Mouse (Mus musculus) bone marrow, adult 2 months (tissue): ENCODE measurements around the gene Il6st. TPM values are rescaled to one million over a fixed set of nuclear protein-coding genes. Genes with fewer than 3 reads are reported as not detected.

Experiments
- H3K27ac ChIP-seq: fragments of 200-500 bp; 2 replicates; pipeline ENCODE4 v1.5.1; 2012; ENCODE audit warnings: low read depth, mild to moderate bottlenecking, control low read depth, inconsistent platforms, low read length; ENCODE audit not compliant: control insufficient read depth, poor library complexity, insufficient read depth
- H3K4me1 ChIP-seq: fragments of 200-500 bp; 2 replicates; pipeline ENCODE4 v1.6.1; 2011; ENCODE audit warnings: low read length; ENCODE audit not compliant: control insufficient read depth, insufficient read depth
- H3K4me3 ChIP-seq: fragments of 200-500 bp; replicated peaks from 2 replicates; pipeline ENCODE3; 2011; ENCODE audit warnings: mild to moderate bottlenecking, low read depth, low read length, control low read depth; ENCODE audit not compliant: control insufficient read depth
- CTCF ChIP-seq: fragments of 200-500 bp; IDR thresholded peaks from 2 replicates; pipeline ENCODE4 v1.5.1; 2011; ENCODE audit warnings: low read length, control low read depth; ENCODE audit not compliant: control insufficient read depth, insufficient read depth
- POLR2A ChIP-seq: fragments of 200-500 bp; IDR thresholded peaks from 2 replicates; pipeline ENCODE4 v1.6.1; 2011; ENCODE audit warnings: low read depth, mild to moderate bottlenecking, control low read depth, low read length, borderline replicate concordance; ENCODE audit not compliant: control insufficient read depth
- WGBS: fragments of 180-500 bp; shearing (Covaris S2); methylation state at CpG from one replicate; pipeline ENCODE4 v1.1.7; 2018; 5-methylcytosine and 5-hydroxymethylcytosine counted together
- polyA plus RNA-seq: library from polyadenylated mRNA; stranded (reverse); fragments of >200 nt; gene quantifications from 2 replicates; pipeline ENCODE4 v1.2.4, GENCODE M21; 2011; ENCODE audit warnings: low replicate concordance; ENCODE audit not compliant: missing spikeins, insufficient read depth, insufficient read length

Il6st gene
- polyA plus RNA-seq, 1 experiment, result 29.0 TPM

- 78% methylated on average over 9 of the region's 9 CpGs for WGBS
- TF ChIP-seq POLR2A (no peak), CTCF (no peak)
- H3K27ac ChIP-seq, result no peak overlapping the region
- H3K4me3 ChIP-seq, result peak overlapping the region; percentile 12
- H3K4me1 ChIP-seq, result no peaks in the 10 kb centered on the region; the same call in 1 of the 2 replicates
Observed at GRCm38 (mm10) chr13:112467384-112467783, 3.5 kb downstream of the Il6st start.

GRCm38 (mm10) chr13:112469491-112469890, 5.6 kb downstream of the Il6st start:
- 76% methylated on average over 5 of the region's 5 CpGs for WGBS
- Histone ChIP-seq H3K4me1 (no peaks in the 10 kb centered on the region; the same call in 1 of the 2 replicates), H3K4me3 (no peak overlapping the region), H3K27ac (no peak overlapping the region)
- TF ChIP-seq POLR2A (no peak), CTCF (no peak)

- Histone ChIP-seq H3K27ac (no peak overlapping the region), H3K4me3 (no peak overlapping the region), H3K4me1 (no peaks in the 10 kb centered on the region; the same call in 1 of the 2 replicates)
- 82% methylated on average over 9 of the region's 9 CpGs for WGBS
- no peak for TF ChIP-seq POLR2A
- TF ChIP-seq CTCF, result no peak
Observed at GRCm38 (mm10) chr13:112471201-112471600, 7.3 kb downstream of the Il6st start.

GRCm38 (mm10) chr13:112472401-112473023, 8.6 kb downstream of the Il6st start:
- H3K4me1 ChIP-seq, result no peaks in the 10 kb centered on the region
- H3K27ac ChIP-seq, result no peak overlapping the region
- no peak overlapping the region for H3K4me3 ChIP-seq
- WGBS, result 89% methylated on average over 19 of the region's 19 CpGs
- TF ChIP-seq POLR2A, result no peak
- no peak for TF ChIP-seq CTCF

- H3K4me1 ChIP-seq, result no peaks in the 10 kb centered on the region
- no peak overlapping the region for H3K4me3 ChIP-seq
- TF ChIP-seq CTCF (no peak), POLR2A (no peak)
- no peak overlapping the region for H3K27ac ChIP-seq
- WGBS, result 45% methylated on average over 21 of the region's 21 CpGs
Observed at GRCm38 (mm10) chr13:112473757-112474755, 10.2 kb downstream of the Il6st start.

- WGBS, result 92% methylated on average over 7 of the region's 7 CpGs
- Histone ChIP-seq H3K4me3 (no peak overlapping the region), H3K27ac (no peak overlapping the region), H3K4me1 (no peaks in the 10 kb centered on the region)
- TF ChIP-seq CTCF, result no peak
- TF ChIP-seq POLR2A, result no peak
Observed at GRCm38 (mm10) chr13:112479032-112479431, 15.2 kb downstream of the Il6st start.

- no peaks in the 10 kb centered on the region for H3K4me1 ChIP-seq
- no peak overlapping the region for H3K4me3 ChIP-seq
- H3K27ac ChIP-seq, result no peak overlapping the region
- TF ChIP-seq POLR2A (no peak), CTCF (no peak)
- WGBS, result 83% methylated on average over 15 of the region's 15 CpGs
Observed at GRCm38 (mm10) chr13:112479926-112480325, 16.1 kb downstream of the Il6st start.

GRCm38 (mm10) chr13:112482525-112482924, 18.7 kb downstream of the Il6st start:
- Histone ChIP-seq H3K27ac (no peak overlapping the region), H3K4me1 (no peaks in the 10 kb centered on the region), H3K4me3 (no peak overlapping the region)
- TF ChIP-seq CTCF (no peak), POLR2A (no peak)
- WGBS, result 83% methylated on average over 5 of the region's 5 CpGs
